20 mouse cellular contexts compared by ENCODE assay signal in genomic region chr10:42691051-42691450, GRCm38 (mm10).
DNase-seq lines count a peak whose midpoint lies in the region; ATAC-seq and TF ChIP-seq lines count a peak whose summit lies in the region.
"Had no signal": no experiment of that assay in that cellular context is flagged by ENCODE, and none has a peak within 500 bp of the region (broad histone marks: within the 10 kb centered on the region; RNA-seq: fewer than 3 reads in every experiment).

No protein-coding gene starts in this region.

- WGBS in forebrain, embryonic 10.5 days, result 72% methylated on average over 2 of the region's 2 CpGs
- WGBS in hindbrain, embryonic 14.5 days, result 63% methylated on average over 2 of the region's 2 CpGs
- 69% methylated on average over 2 of the region's 2 CpGs for WGBS in midbrain, embryonic 16.5 days

- H3K36me3 ChIP-seq in forebrain, embryonic 10.5 days (replicated peaks), result peaks cover 4% of the 10 kb centered on the region; the same call in 1 of the 2 replicates
- no peaks in the 10 kb centered on the region; the same call in 1 of the 2 replicates for H3K36me3 ChIP-seq in hindbrain, embryonic 14.5 days (replicated peaks; ENCODE audit: control insufficient read depth, insufficient read depth)
- no peaks in the 10 kb centered on the region for H3K36me3 ChIP-seq in midbrain, embryonic 16.5 days (ENCODE audit: control insufficient read depth, insufficient read depth, low read length)
- H3K36me3 ChIP-seq: embryonic facial prominence, embryonic 13.5 days; heart, embryonic 15.5 days; lung, embryonic 15.5 days had no signal

- TF ChIP-seq CTCF in layer of hippocampus, adult 2 months (conservative IDR thresholded peaks at IDR 0.05), result no peak

- H3K4me1 ChIP-seq in forebrain, embryonic 10.5 days, result peaks cover 29% of the 10 kb centered on the region
- H3K4me1 ChIP-seq in hindbrain, embryonic 14.5 days (replicated peaks; ENCODE audit: control insufficient read depth, insufficient read depth, low read length), result 0 out of 2 replicates have a peak, but pooled peaks cover 3% of the 10 kb centered on the region
- H3K4me1 ChIP-seq in midbrain, embryonic 16.5 days (ENCODE audit: control insufficient read depth, insufficient read depth, low read length), result peaks cover 5% of the 10 kb centered on the region
- H3K4me1 ChIP-seq: heart, embryonic 15.5 days; lung, embryonic 15.5 days had no signal

- H3K9ac ChIP-seq in hindbrain, embryonic 14.5 days, result 0 out of 2 replicates have a peak overlapping the region, but pooled peaks have one; percentile 18
- H3K9ac ChIP-seq in midbrain, embryonic 16.5 days (ENCODE audit: low read depth, low read length), result no peak overlapping the region; the same call in 1 of the 2 replicates
- H3K9ac ChIP-seq: heart, embryonic 15.5 days; liver, embryonic 12.5 days; lung, embryonic 15.5 days had no signal

- no peak for ATAC-seq in hindbrain, embryonic 14.5 days (ENCODE audit: low FRiP score)
- no peak for ATAC-seq in midbrain, embryonic 16.5 days
- no peak for ATAC-seq in inflammation-experienced regulatory T-cells, adult 6 months
- ATAC-seq: activated CD4-positive, CD25-positive, alpha-beta regulatory T cell, adult 4 months; liver, embryonic 12.5 days; Patski had no signal

- intact Hi-C loops in left cerebral cortex, postnatal 4 days (cut with DNase I), result no loop called here

- peak overlapping the region; percentile 41 for H3K4me2 ChIP-seq in hindbrain, embryonic 14.5 days (replicated peaks)
- peak overlapping the region; percentile 37 for H3K4me2 ChIP-seq in midbrain, embryonic 16.5 days (ENCODE audit: low read length)
- H3K4me2 ChIP-seq: embryonic facial prominence, embryonic 13.5 days; heart, embryonic 15.5 days; liver, embryonic 12.5 days; lung, embryonic 15.5 days had no signal

- no peaks in the 10 kb centered on the region for H3K9me3 ChIP-seq in forebrain, embryonic 10.5 days
- no peaks in the 10 kb centered on the region for H3K9me3 ChIP-seq in hindbrain, embryonic 14.5 days (ENCODE audit: control insufficient read depth, low read length)
- H3K9me3 ChIP-seq in midbrain, embryonic 16.5 days (replicated peaks; ENCODE audit: control insufficient read depth, low read length, poor library complexity, severe bottlenecking), result no peaks in the 10 kb centered on the region
- H3K9me3 ChIP-seq: embryonic facial prominence, embryonic 13.5 days; heart, embryonic 15.5 days; liver, embryonic 12.5 days; lung, embryonic 15.5 days had no signal

- H3K4me3 ChIP-seq in forebrain, embryonic 10.5 days, result peak overlapping the region; percentile 25; the same call in 1 of the 2 replicates
- H3K4me3 ChIP-seq in hindbrain, embryonic 14.5 days (replicated peaks; ENCODE audit: low read length), result peak overlapping the region; percentile 5; the same call in 1 of the 2 replicates
- H3K4me3 ChIP-seq in midbrain, embryonic 16.5 days (ENCODE audit: low read depth, low read length), result 0 out of 2 replicates have a peak overlapping the region, but pooled peaks have one; percentile 5
- no peak overlapping the region for H3K4me3 ChIP-seq in layer of hippocampus, adult 2 months
- H3K4me3 ChIP-seq: embryonic facial prominence, embryonic 13.5 days; heart, embryonic 15.5 days; liver, embryonic 12.5 days; lung, embryonic 15.5 days had no signal

- DNase-seq in adipocyte (ENCODE audit: low spot score), result peak; percentile 70
- DNase-seq in forebrain, embryonic 10.5 days (ENCODE audit: extremely low spot score, low spot score), result no peak
- no peak for DNase-seq in hindbrain, embryonic 14.5 days (ENCODE audit: low spot score)
- DNase-seq in layer of hippocampus, adult 2 months (ENCODE audit: low spot score in 2 of 2), result no peak
- DNase-seq in left cerebral cortex, postnatal 4 days, result no peak
- DNase-seq: adrenal gland, postnatal 36 days; cerebellum, adult 9-10 months; heart, adult 18-20 months; kidney, adult 9 months; kidney, postnatal 4 days; thymus, adult 2 months had no signal

- H3K27me3 ChIP-seq in forebrain, embryonic 10.5 days (ENCODE audit: poor library complexity, severe bottlenecking), result no peaks in the 10 kb centered on the region
- H3K27me3 ChIP-seq in hindbrain, embryonic 14.5 days (ENCODE audit: control insufficient read depth, insufficient read depth, low read length), result no peaks in the 10 kb centered on the region
- H3K27me3 ChIP-seq in midbrain, embryonic 16.5 days (ENCODE audit: control insufficient read depth, insufficient read depth, low read depth, low read length), result no peaks in the 10 kb centered on the region
- H3K27me3 ChIP-seq: embryonic facial prominence, embryonic 13.5 days; heart, embryonic 15.5 days; liver, embryonic 12.5 days; lung, embryonic 15.5 days; Patski had no signal

- H3K27ac ChIP-seq in forebrain, embryonic 10.5 days, result 0 out of 2 replicates have a peak overlapping the region, but pooled peaks have one; percentile 63
- peak overlapping the region; percentile 68 for H3K27ac ChIP-seq in hindbrain, embryonic 14.5 days
- H3K27ac ChIP-seq in midbrain, embryonic 16.5 days (ENCODE audit: low read length), result no peak overlapping the region
- no peak overlapping the region for H3K27ac ChIP-seq in layer of hippocampus, adult 2 months
- H3K27ac ChIP-seq: embryonic facial prominence, embryonic 13.5 days; heart, embryonic 15.5 days; liver, embryonic 12.5 days; lung, embryonic 15.5 days; macrophage had no signal

Comparison
In these comparisons a context has a peak if more than half of its experiments do, and no peak if none do; other contexts are left out.
1. H3K27ac ChIP-seq: peak in forebrain, embryonic 10.5 days (single experiment) and hindbrain, embryonic 14.5 days (single experiment); none in midbrain, embryonic 16.5 days (single experiment) and layer of hippocampus, adult 2 months (single experiment).